Mouse (Mus musculus) forebrain, embryonic 11.5 days (tissue): ENCODE measurements around the gene Bysl. TPM values are rescaled to one million over a fixed set of nuclear protein-coding genes. Genes with fewer than 3 reads are reported as not detected.

Experiments
- ATAC-seq: fragments of 200-750 bp; cut with Nextera tagmentation; replicated peaks from 2 replicates; pipeline ENCODE4 v1.8.0; 2017; ENCODE audit warnings: moderate TSS enrichment; ENCODE audit not compliant: low FRiP score
- DNase-seq: peaks from one replicate; pipeline ENCODE4 v3.0.0-alpha.2; 2017; ENCODE audit warnings: low spot score
- H3K27ac ChIP-seq: fragments of 300-500 bp; sonication (generic); 2 replicates; pipeline ENCODE4 v1.5.1; 2014; ENCODE audit warnings: low read depth, low read length
- H3K27me3 ChIP-seq: fragments of 300-500 bp; sonication (generic); 2 replicates; pipeline ENCODE4 v1.6.1; 2014; ENCODE audit warnings: mild to moderate bottlenecking, low read length, mixed read lengths; ENCODE audit not compliant: control insufficient read depth, insufficient read depth
- H3K36me3 ChIP-seq: fragments of 300-500 bp; sonication (generic); 2 replicates; pipeline ENCODE4 v1.6.1; 2014; ENCODE audit warnings: mild to moderate bottlenecking, low read length, moderate library complexity, mixed read lengths; ENCODE audit not compliant: control insufficient read depth, insufficient read depth
- H3K4me1 ChIP-seq: fragments of 300-500 bp; sonication (generic); replicated peaks from 2 replicates; pipeline ENCODE4 v1.6.1; 2014; ENCODE audit warnings: low read length, mixed read lengths; ENCODE audit not compliant: control insufficient read depth, insufficient read depth
- H3K4me2 ChIP-seq: fragments of 300-500 bp; sonication (generic); 2 replicates; pipeline ENCODE4 v1.6.1; 2014; ENCODE audit warnings: low read depth, mild to moderate bottlenecking, low read length, moderate library complexity, mixed read lengths; ENCODE audit not compliant: severe bottlenecking
- H3K4me3 ChIP-seq: fragments of 300-500 bp; sonication (generic); 2 replicates; pipeline ENCODE4 v1.5.1; 2014; ENCODE audit warnings: low read depth, low read length
- H3K9ac ChIP-seq: fragments of 300-500 bp; sonication (generic); 2 replicates; pipeline ENCODE4 v1.6.1; 2014; ENCODE audit warnings: low read length
- H3K9me3 ChIP-seq: fragments of 300-500 bp; sonication (generic); 2 replicates; pipeline ENCODE4 v1.6.1; 2016; ENCODE audit warnings: low read length, mixed read lengths; ENCODE audit not compliant: control insufficient read depth
- WGBS: fragments of 180-500 bp; shearing (Covaris S2); extraction: QIAGEN DNeasy Blood & Tissue Kit; methylation state at CpG from one replicate; pipeline ENCODE4 v1.1.7; 2014; 5-methylcytosine and 5-hydroxymethylcytosine counted together
- polyA plus RNA-seq: library from polyadenylated mRNA; unstranded; fragments of >200 nt; fragmentation: Nextera tagmentation; extraction: Ambion mirVana; gene quantifications from 2 replicates; pipeline ENCODE4 v1.2.1, GENCODE M21; 2014

Gene Bysl
- polyA plus RNA-seq, 1 experiment from 2014 or later = 34.6 TPM

DNA sequence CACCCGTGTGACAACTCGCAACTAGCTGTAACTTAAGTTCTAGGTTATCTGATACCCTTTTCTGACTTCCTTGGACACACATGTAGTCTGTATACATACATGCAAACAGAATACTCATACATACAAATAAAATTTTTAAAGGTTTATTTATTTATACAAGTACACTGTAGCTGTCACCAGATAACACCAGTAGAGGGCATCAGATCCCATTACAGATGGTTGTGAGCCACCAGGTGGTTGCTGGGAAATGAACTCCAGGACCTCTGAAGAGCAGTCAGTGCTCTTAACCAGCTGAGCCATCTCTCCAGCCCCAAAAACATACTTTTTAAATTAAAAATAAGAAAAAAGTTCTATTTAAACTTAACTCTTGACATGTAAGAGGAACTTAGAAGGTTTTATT, 31.7 kb upstream of the Bysl start:
- no peak for DNase-seq

DNA sequence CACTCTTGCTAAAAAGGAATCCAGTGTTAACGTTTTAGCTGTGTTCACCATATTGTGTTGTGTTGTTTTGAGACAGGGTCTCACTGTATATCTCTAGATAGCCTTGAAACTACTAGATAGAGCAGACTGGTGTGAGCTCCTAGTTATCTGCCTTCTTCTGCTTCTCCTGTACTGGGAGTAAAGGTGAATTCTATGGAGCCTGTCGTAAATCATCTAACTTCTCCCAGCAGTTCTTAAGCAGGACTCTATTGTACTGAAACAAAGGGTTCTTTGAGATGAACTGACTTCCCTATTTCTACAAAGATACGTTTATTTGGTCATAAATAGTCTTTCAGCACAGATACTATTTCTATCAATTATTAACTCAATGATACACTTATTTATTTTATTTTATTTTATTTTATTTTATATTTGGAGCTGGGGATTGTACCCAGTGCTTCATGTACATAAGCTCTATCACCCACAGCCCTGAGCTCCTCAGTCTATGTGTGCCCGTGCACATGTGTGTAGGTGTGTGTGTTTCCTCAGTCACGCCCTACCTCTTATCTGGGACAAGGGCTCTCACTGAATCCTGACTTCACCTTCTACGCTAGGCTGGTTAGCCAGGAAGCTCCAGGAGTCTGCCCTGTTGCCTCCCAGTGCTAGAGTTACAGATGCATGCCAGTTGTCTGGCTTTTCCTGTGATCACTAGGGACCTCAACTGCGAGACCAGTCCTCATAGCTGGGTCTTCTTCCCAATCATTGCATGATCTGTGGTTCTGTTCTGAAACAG, 22.9 kb upstream of the Bysl start:
- H3K27ac ChIP-seq = no peak overlapping the region
- H3K9me3 ChIP-seq = no peaks in the 10 kb centered on the region
- 88% methylated on average over 7 of the region's 7 CpGs for WGBS
- no peak overlapping the region for H3K4me2 ChIP-seq
- no peaks in the 10 kb centered on the region for H3K36me3 ChIP-seq
- no peak overlapping the region for H3K4me3 ChIP-seq
- H3K27me3 ChIP-seq = no peaks in the 10 kb centered on the region
- DNase-seq (no peak), ATAC-seq (no peak)
- H3K9ac ChIP-seq = no peak overlapping the region
- peaks cover 2% of the 10 kb centered on the region; the same call in 1 of the 2 replicates for H3K4me1 ChIP-seq

More for the DNA sequence above, 31.7 kb upstream of the Bysl start:
- no peak overlapping the region for H3K4me3 ChIP-seq
- H3K4me2 ChIP-seq = no peak overlapping the region
- ATAC-seq = no peak
- no peak overlapping the region for H3K9ac ChIP-seq
- 86% methylated on average over 2 of the region's 2 CpGs for WGBS
- H3K27ac ChIP-seq = no peak overlapping the region
- H3K9me3 ChIP-seq = no peaks in the 10 kb centered on the region
- H3K27me3 ChIP-seq = no peaks in the 10 kb centered on the region
- H3K4me1 ChIP-seq = no peaks in the 10 kb centered on the region
- no peaks in the 10 kb centered on the region for H3K36me3 ChIP-seq

GRCm38 (mm10) chr17:47632181-47632840, 21.0 kb upstream of the Bysl start:
- peaks cover 4% of the 10 kb centered on the region; the same call in 1 of the 2 replicates for H3K4me1 ChIP-seq
- H3K4me2 ChIP-seq = 0 out of 2 replicates have a peak overlapping the region, but pooled peaks have one; percentile 15
- 66% methylated on average over 4 of the region's 4 CpGs for WGBS
- ATAC-seq (no peak), DNase-seq (no peak)
- no peaks in the 10 kb centered on the region for H3K9me3 ChIP-seq
- H3K27ac ChIP-seq = no peak overlapping the region
- no peak overlapping the region for H3K4me3 ChIP-seq
- peak overlapping the region; percentile 20; the same call in 1 of the 2 replicates for H3K9ac ChIP-seq
- H3K27me3 ChIP-seq = no peaks in the 10 kb centered on the region
- H3K36me3 ChIP-seq = no peaks in the 10 kb centered on the region

DNA sequence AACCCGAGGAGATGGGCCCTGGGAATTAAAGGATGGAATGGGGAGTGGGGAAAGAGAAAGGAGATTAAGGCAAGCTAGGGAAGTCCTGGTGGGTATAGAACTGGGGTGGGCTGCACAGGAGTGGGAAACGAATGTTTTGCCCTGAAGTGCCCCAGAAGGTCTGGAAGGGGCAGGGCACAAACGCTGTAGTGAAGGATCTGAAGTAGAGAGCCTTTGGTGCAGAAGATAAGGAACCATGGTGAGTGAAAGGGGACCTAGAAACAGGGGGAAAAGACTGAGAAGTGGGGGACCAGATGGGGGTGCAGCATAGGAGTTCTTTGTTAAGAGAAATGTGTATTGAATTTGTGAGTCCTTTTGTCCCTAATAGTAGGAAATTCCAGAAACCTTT, 19.4 kb upstream of the Bysl start, which contains the start of gene Usp49:
Usp49 (plus strand) TSS at position 13 of the 388 bp plus-strand sequence.
- Histone ChIP-seq H3K27me3 (no peaks in the 10 kb centered on the region), H3K4me1 (peaks cover 4% of the 10 kb centered on the region; the same call in 1 of the 2 replicates), H3K9ac (peak within 1 kb of the TSS; percentile 81), H3K36me3 (no peaks in the 10 kb centered on the region), H3K4me3 (peak within 1 kb of the TSS; percentile 59), H3K9me3 (no peaks in the 10 kb centered on the region), H3K4me2 (peak within 1 kb of the TSS; percentile 93), H3K27ac (peak within 1 kb of the TSS; percentile 94)
- ATAC-seq (no peak), DNase-seq (no peak)
- 0% methylated on average over 3 of the region's 3 CpGs for WGBS

- DNase-seq (no peak), ATAC-seq (peak; percentile 73)
- under 1% methylated on average over 40 of the region's 61 CpGs for WGBS
- Histone ChIP-seq H3K4me1 (peaks cover 4% of the 10 kb centered on the region; the same call in 1 of the 2 replicates), H3K9me3 (no peaks in the 10 kb centered on the region), H3K4me2 (peak overlapping the region; percentile 93), H3K27me3 (no peaks in the 10 kb centered on the region), H3K9ac (peak overlapping the region; percentile 81), H3K27ac (peak overlapping the region; percentile 94), H3K36me3 (no peaks in the 10 kb centered on the region), H3K4me3 (peak overlapping the region; percentile 59)
These were observed 18.7 kb upstream of the Bysl start for GRCm38 (mm10) chr17:47629717-47630677.

- DNase-seq (peak; percentile 98), ATAC-seq (peak; percentile 94)
- H3K36me3 ChIP-seq = no peaks in the 10 kb centered on the region; the same call in 1 of the 2 replicates
- under 1% methylated on average over 62 of the region's 63 CpGs for WGBS
- H3K4me2 ChIP-seq = peak overlapping the region; percentile 93
- H3K4me3 ChIP-seq = peak overlapping the region; percentile 59
- peak overlapping the region; percentile 81 for H3K9ac ChIP-seq
- H3K4me1 ChIP-seq = peaks cover 4% of the 10 kb centered on the region; the same call in 1 of the 2 replicates
- H3K27ac ChIP-seq = peak overlapping the region; percentile 94
- no peaks in the 10 kb centered on the region for H3K27me3 ChIP-seq
- H3K9me3 ChIP-seq = no peaks in the 10 kb centered on the region
These were observed 17.8 kb upstream of the Bysl start for GRCm38 (mm10) chr17:47628851-47629676.

DNA sequence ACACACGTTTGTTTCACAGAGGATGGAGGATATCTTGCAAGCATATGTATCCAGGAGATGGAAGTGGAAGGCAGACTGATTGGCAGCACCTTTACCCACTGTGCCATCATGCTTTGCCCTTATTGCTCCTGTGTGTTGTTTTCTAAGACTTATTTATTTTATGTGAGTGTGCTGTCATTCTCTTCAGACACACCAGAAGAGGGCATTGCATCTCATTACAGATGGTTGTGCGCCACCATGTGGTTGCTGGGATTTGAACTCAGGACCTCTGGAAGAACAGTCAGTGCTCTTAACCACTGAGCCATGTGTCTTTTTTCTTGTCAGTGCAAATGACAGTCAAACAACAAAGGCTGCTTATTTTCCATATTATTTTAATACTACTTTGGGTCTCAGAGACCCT, 16.5 kb upstream of the Bysl start:
- no peaks in the 10 kb centered on the region for H3K9me3 ChIP-seq
- H3K4me1 ChIP-seq = peaks cover 4% of the 10 kb centered on the region; the same call in 1 of the 2 replicates
- ATAC-seq = no peak
- H3K9ac ChIP-seq = no peak overlapping the region
- H3K36me3 ChIP-seq = peaks cover 7% of the 10 kb centered on the region; the same call in 1 of the 2 replicates
- 77% methylated on average over 2 of the region's 2 CpGs for whole genome bisulfite sequencing
- H3K4me2 ChIP-seq = peak overlapping the region; percentile 93; the same call in 1 of the 2 replicates
- no peak overlapping the region for H3K27ac ChIP-seq
- DNase-seq = no peak
- H3K4me3 ChIP-seq = no peak overlapping the region
- no peaks in the 10 kb centered on the region for H3K27me3 ChIP-seq
